11 mouse cellular contexts compared by ENCODE assay signal in genomic region chr8:113250264-113250663, GRCm38 (mm10).
"Had no signal": no experiment of that assay in that cellular context is flagged by ENCODE, and none has a peak within 500 bp of the region (broad histone marks: within the 10 kb centered on the region; RNA-seq: fewer than 3 reads in every experiment).

No protein-coding gene starts in this region.

- DNase-seq: kidney, adult 18-20 months; kidney, adult 9 months; kidney, postnatal 25 days; layer of hippocampus, adult 9-11 months; left cerebral cortex, postnatal 4 days; lung, adult 18-20 months; lung, postnatal 10 days; lung, postnatal 36 days; midbrain, embryonic 14.5 days; right cerebral cortex, postnatal 4 days; thymus, postnatal 25 days had no signal
